Mouse (Mus musculus) frontal cortex, postnatal 36 days (tissue): ENCODE measurements around the gene Rhox2a.
"Not testable (repeated sequence)": the region's sequence is repeated elsewhere in the genome, so short reads cannot be mapped to it uniquely, and the experiment has no call there.

Source experiments
- DNase-seq, 2 experiments: peaks; one replicate each; pipeline ENCODE4 v3.0.0; 2022; ENCODE audit warnings: low spot score in 2 of 2

The Rhox2a gene

DNA sequence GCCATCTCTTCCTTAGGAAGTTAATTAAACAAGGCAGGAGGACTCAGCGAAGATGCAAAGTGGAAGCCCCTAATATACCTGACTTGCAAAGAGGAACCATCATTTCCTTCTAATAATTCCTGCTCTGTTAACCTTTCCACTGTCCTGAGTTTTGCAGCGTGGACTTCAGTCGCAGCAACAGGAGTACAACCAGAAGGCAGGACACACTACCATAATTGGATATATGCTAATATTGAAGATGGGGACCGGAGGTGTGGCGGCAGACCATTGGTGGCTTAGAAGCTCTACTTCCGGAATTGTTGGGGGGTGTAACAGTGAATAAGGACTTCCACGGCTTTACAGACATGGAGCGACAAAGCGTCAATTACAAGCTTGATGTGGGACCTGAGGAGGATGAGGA lies at the start of gene Rhox2a:
Rhox2a (plus strand) TSS at position 301 of the 400 bp plus-strand sequence.
- DNase-seq = not testable (repeated sequence)

- DNase-seq = no peak
Observed at GRCm38 (mm10) chrX:37198676-37199075, 46.1 kb upstream of the Rhox2a start.

DNA sequence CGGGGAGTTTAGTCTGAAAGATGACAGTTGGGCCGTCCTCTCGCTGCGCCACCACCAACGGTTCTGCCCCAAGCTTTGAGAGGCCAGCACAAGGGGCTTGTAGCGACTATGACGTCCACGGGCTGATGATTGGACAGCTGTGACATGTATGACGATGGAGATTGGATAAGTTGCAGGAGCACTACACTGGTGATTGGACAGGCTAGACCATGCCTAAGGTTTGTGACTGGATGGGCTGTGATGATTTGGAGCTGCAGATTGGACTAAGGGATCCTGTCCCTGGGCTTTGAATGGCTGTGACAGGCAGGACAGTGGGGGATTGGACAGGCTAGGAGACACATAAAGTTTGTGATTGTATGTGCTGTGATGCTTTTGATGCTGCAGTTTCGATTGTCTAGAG lies 33.8 kb upstream of the Rhox2a start, which contains the start of gene Gm9:
Gm9 (minus strand) TSS at position 101 of the 400 bp plus-strand sequence.
- DNase-seq = no peak

GRCm38 (mm10) chrX:37222158-37222557 lies 22.6 kb upstream of the Rhox2a start, which contains the start of gene Rhox1:
TSS of gene Rhox1 (minus strand) at chrX:37222258.
- DNase-seq = not testable (repeated sequence)

- not testable (repeated sequence) for DNase-seq
Observed at GRCm38 (mm10) chrX:37249619-37250018, 4.8 kb downstream of the Rhox2a start, which contains the start of gene Rhox3a. TSS of gene Rhox3a (plus strand) at chrX:37249919.

- DNase-seq = not testable (repeated sequence)
Observed at GRCm38 (mm10) chrX:37265038-37265437, 20.3 kb downstream of the Rhox2a start, which contains the start of gene Rhox4a. TSS of gene Rhox4a (plus strand) at chrX:37265338.
